Comparison of ENCODE assay signal across 8 mouse cellular contexts in genomic region chr7:101673497-101673896, GRCm38 (mm10). TPM values are rescaled to one million over a fixed set of nuclear protein-coding genes. Genes with fewer than 3 reads are reported as not detected.
A peak's percentile ranks its signal among the peaks of the same experiment; 100 is the strongest.
DNase-seq lines count a peak whose midpoint lies in the region; ATAC-seq and TF ChIP-seq lines count a peak whose summit lies in the region.
"Had no signal": no experiment of that assay in that cellular context is flagged by ENCODE, and none has a peak within 500 bp of the region (broad histone marks: within the 10 kb centered on the region; RNA-seq: fewer than 3 reads in every experiment).

No protein-coding gene starts in this region.

- H3K27me3 ChIP-seq in heart, embryonic 16.5 days (ENCODE audit: control insufficient read depth, insufficient read depth, low read length): no peaks in the 10 kb centered on the region
- H3K27me3 ChIP-seq: embryonic facial prominence, embryonic 15.5 days had no signal

- H3K4me2 ChIP-seq in heart, embryonic 16.5 days (ENCODE audit: low read depth, low read length): no peak overlapping the region
- H3K4me2 ChIP-seq: embryonic facial prominence, embryonic 15.5 days had no signal

- peak; percentile 47; the same call in 1 of the 2 replicates for ATAC-seq in heart, embryonic 16.5 days (replicated peaks; ENCODE audit: extremely low read depth, insufficient read depth, low FRiP score)

- H3K9me3 ChIP-seq in heart, embryonic 16.5 days (replicated peaks; ENCODE audit: control insufficient read depth, low read length): no peaks in the 10 kb centered on the region
- H3K9me3 ChIP-seq: embryonic facial prominence, embryonic 15.5 days had no signal

- H3K36me3 ChIP-seq in heart, embryonic 16.5 days (ENCODE audit: control insufficient read depth, insufficient read depth): no peaks in the 10 kb centered on the region

- H3K4me1 ChIP-seq in heart, embryonic 16.5 days (ENCODE audit: control insufficient read depth, insufficient read depth, low read length): peaks cover 35% of the 10 kb centered on the region
- H3K4me1 ChIP-seq: embryonic facial prominence, embryonic 15.5 days had no signal

- TF ChIP-seq CTCF in layer of hippocampus, adult 2 months (conservative IDR thresholded peaks at IDR 0.05): no peak

- H3K27ac ChIP-seq in layer of hippocampus, adult 2 months: 0 out of 2 replicates have a peak overlapping the region, but pooled peaks have one; percentile 6
- peak overlapping the region; percentile 58; the same call in 1 of the 2 replicates for H3K27ac ChIP-seq in heart, embryonic 16.5 days (ENCODE audit: low read length)
- H3K27ac ChIP-seq: embryonic facial prominence, embryonic 15.5 days had no signal

- no peak overlapping the region for H3K4me3 ChIP-seq in layer of hippocampus, adult 2 months
- no peak overlapping the region for H3K4me3 ChIP-seq in heart, embryonic 16.5 days (ENCODE audit: low read length)
- H3K4me3 ChIP-seq: embryonic facial prominence, embryonic 15.5 days had no signal

- peak overlapping the region; percentile 49 for H3K9ac ChIP-seq in heart, embryonic 16.5 days (ENCODE audit: low read length)
- H3K9ac ChIP-seq: embryonic facial prominence, embryonic 15.5 days had no signal

- 9% methylated on average over 2 of the region's 2 CpGs for WGBS in heart, embryonic 16.5 days

- DNase-seq in layer of hippocampus, adult 2 months (ENCODE audit: low spot score in 2 of 2): no peak
- no peak for DNase-seq in layer of hippocampus, adult 8-10 months (ENCODE audit: low spot score in 2 of 2)
- peak; percentile 69 for DNase-seq in cerebellum, adult 9-11 months
- peak; percentile 71 for DNase-seq in thymus, postnatal 0 days (ENCODE audit: low spot score)
- no peak for DNase-seq in ovary, postnatal 14 days (ENCODE audit: low spot score)
- DNase-seq in c-Kit-positive CD71-positive TER-119-positive erythroid progenitor cells, embryonic 14.5 days (ENCODE audit: low spot score): no peak

RNA-seq across cellular contexts. Expression of gene Clpb, which starts 10.1 kb away (rescaled TPM):
- 10 to 100 TPM; 53.5 to 55.0 TPM for total RNA-seq in layer of hippocampus, adult 2 months (2021)
- total RNA-seq in layer of hippocampus, adult 8-10 months (2022): 10 to 100 TPM; 50.7 to 64.1 (median 56.9) TPM
- 48.2 and 56.9 TPM in 2 replicates for polyA plus RNA-seq in heart, embryonic 16.5 days (2015; fragmentation: Nextera tagmentation; extraction: Ambion mirVana)
- polyA plus RNA-seq in thymus, postnatal 0 days (2015; fragmentation: Nextera tagmentation; extraction: Ambion mirVana): 30.5 and 33.4 TPM in 2 replicates

Comparison
In these comparisons a context has a peak if more than half of its experiments do, and no peak if none do; other contexts are left out.
1. DNase-seq: peak in cerebellum, adult 9-11 months (single experiment) and thymus, postnatal 0 days (single experiment); none in layer of hippocampus, adult 2 months (0 of 2), layer of hippocampus, adult 8-10 months (0 of 2), ovary, postnatal 14 days (single experiment) and c-Kit-positive CD71-positive TER-119-positive erythroid progenitor cells, embryonic 14.5 days (single experiment).